Mouse (Mus musculus) inflammation-experienced regulatory T-cells, adult 6 months (primary cell): ENCODE data around the gene Sema3f. TPM values are rescaled to one million over a fixed set of nuclear protein-coding genes. Genes with fewer than 3 reads are reported as not detected.
A peak's percentile ranks its signal among the peaks of the same experiment; 100 is the strongest.

Experiments used
- ATAC-seq: one replicate; pipeline ENCODE4 v1.8.0; 2017
- polyA plus RNA-seq, 3 experiments: library from polyadenylated mRNA; unstranded; fragments of 100-300 nt; shearing (Covaris generic); gene quantifications; one replicate each; pipeline ENCODE4 v1.2.1; 2017

The Sema3f gene
- polyA plus RNA-seq, 3 experiments from 2014 or later = not detected

GRCm38 (mm10) chr9:107659551-107659950 is 50.7 kb downstream of the Sema3f start:
- no peak for ATAC-seq

GRCm38 (mm10) chr9:107658096-107658495 is 52.2 kb downstream of the Sema3f start:
- ATAC-seq = no peak

GRCm38 (mm10) chr9:107657144-107657543 is 53.1 kb downstream of the Sema3f start:
- ATAC-seq = no peak

GRCm38 (mm10) chr9:107654585-107654984 is 55.7 kb downstream of the Sema3f start:
- no peak for ATAC-seq

- ATAC-seq = no peak
Measured at GRCm38 (mm10) chr9:107653474-107653873, 56.8 kb downstream of the Sema3f start.

- no peak for ATAC-seq
Measured at GRCm38 (mm10) chr9:107650708-107651481, 59.4 kb downstream of the Sema3f start.

GRCm38 (mm10) chr9:107650225-107650624 is 60.0 kb downstream of the Sema3f start:
- ATAC-seq = no peak

GRCm38 (mm10) chr9:107648767-107649166 is 61.5 kb downstream of the Sema3f start:
- ATAC-seq = no peak

- ATAC-seq = no peak
Measured at GRCm38 (mm10) chr9:107646975-107647374, 63.3 kb downstream of the Sema3f start.

GRCm38 (mm10) chr9:107645577-107645976 is 64.7 kb downstream of the Sema3f start:
- peak; percentile 27 for ATAC-seq

GRCm38 (mm10) chr9:107645153-107645510 is 65.1 kb downstream of the Sema3f start:
- ATAC-seq = no peak

GRCm38 (mm10) chr9:107644495-107645152 is 65.7 kb downstream of the Sema3f start:
- ATAC-seq = peak; percentile 95

GRCm38 (mm10) chr9:107643544-107644214 is 66.6 kb downstream of the Sema3f start:
- ATAC-seq = no peak

GRCm38 (mm10) chr9:107641666-107642065 is 68.6 kb downstream of the Sema3f start:
- ATAC-seq = no peak

- no peak for ATAC-seq
Measured at GRCm38 (mm10) chr9:107640257-107640772, 70.0 kb downstream of the Sema3f start.

GRCm38 (mm10) chr9:107637070-107637469 is 73.2 kb downstream of the Sema3f start:
- ATAC-seq = no peak

GRCm38 (mm10) chr9:107635279-107636028 is 74.8 kb downstream of the Sema3f start, which contains the start of gene Gnai2:
Gene Gnai2, minus strand, starts transcription at chr9:107635367.
- ATAC-seq = peak; percentile 85

GRCm38 (mm10) chr9:107634406-107635278 is 75.6 kb downstream of the Sema3f start:
- ATAC-seq = no peak

GRCm38 (mm10) chr9:107633661-107634405 is 76.4 kb downstream of the Sema3f start:
- peak; percentile 13 for ATAC-seq

GRCm38 (mm10) chr9:107633091-107633660 is 77.1 kb downstream of the Sema3f start:
- ATAC-seq = peak; percentile 75
